Mouse (Mus musculus): Measurements from ENCODE around the gene Gm20807. TPM values are rescaled to one million over a fixed set of nuclear protein-coding genes. Genes with fewer than 3 reads are reported as not detected.

The Gm20807 gene
- not detected in 4 replicates for total RNA-seq (2023)

DNA sequence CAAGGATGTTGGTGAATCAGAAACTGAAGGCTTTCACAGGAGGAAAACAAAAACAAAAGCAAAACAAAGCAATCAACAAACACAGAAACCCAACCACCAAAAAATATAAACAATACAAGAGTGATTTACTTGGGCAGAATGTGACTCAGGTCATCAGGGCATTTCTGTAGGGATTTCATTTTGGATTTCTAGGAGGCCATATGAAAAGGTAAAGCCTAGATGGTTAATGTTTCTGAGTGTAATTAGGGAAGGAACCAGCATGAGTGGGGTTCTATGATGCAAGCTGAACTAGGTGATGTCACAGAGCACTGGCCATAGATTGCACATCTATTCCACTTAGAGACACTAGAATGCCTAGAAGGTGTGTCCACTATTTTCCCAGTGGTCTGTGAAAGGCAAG, at the start of gene Gm20807:
TSS of gene Gm20807 (plus strand) at position 301 of the 400 bp plus-strand sequence.

Other genes starting within 250 kb of the Gm20807 start
- gene Gm21891, start 90.6 kb downstream of the Gm20807 start, total RNA-seq (2023): not detected in 4 replicates
- not detected in 4 replicates for gene Gm21425, start 119.1 kb downstream of the Gm20807 start, total RNA-seq (2023)
- gene Gm21828, start 181.0 kb downstream of the Gm20807 start, total RNA-seq (2023): not detected in 4 replicates
- not detected in 4 replicates for gene Gm21440, start 209.5 kb downstream of the Gm20807 start, total RNA-seq (2023)
- gene Gm21454, start 209.6 kb downstream of the Gm20807 start, total RNA-seq (2023): not detected in 4 replicates